Mouse (Mus musculus): ENCODE measurements around the gene Dnajb14.
"Not testable (repeated sequence)": the region's sequence is repeated elsewhere in the genome, so short reads cannot be mapped to it uniquely, and the experiment has no call there.

Dnajb14 gene

GRCm38 (mm10) chr3:137918932-137919311, 51.4 kb downstream of the Dnajb14 start:
- peak; percentile 31 for DNase-seq

- no peak for DNase-seq
These were observed 51.9 kb downstream of the Dnajb14 start for GRCm38 (mm10) chr3:137919398-137919797.

GRCm38 (mm10) chr3:137920594-137920993, 53.1 kb downstream of the Dnajb14 start:
- no peak for DNase-seq

- DNase-seq, result no peak
These were observed 59.5 kb downstream of the Dnajb14 start for GRCm38 (mm10) chr3:137927010-137927409.

- DNase-seq, result no peak
These were observed 62.5 kb downstream of the Dnajb14 start for GRCm38 (mm10) chr3:137929940-137930339.

- no peak for DNase-seq
These were observed 65.3 kb downstream of the Dnajb14 start for GRCm38 (mm10) chr3:137932748-137933147.

- no peak for DNase-seq
These were observed 66.5 kb downstream of the Dnajb14 start for GRCm38 (mm10) chr3:137933986-137934385.

GRCm38 (mm10) chr3:137935570-137936525, 68.4 kb downstream of the Dnajb14 start:
- no peak for DNase-seq

GRCm38 (mm10) chr3:137936541-137936940, 69.1 kb downstream of the Dnajb14 start:
- DNase-seq, result no peak

- DNase-seq, result peak; percentile 42
These were observed 71.1 kb downstream of the Dnajb14 start for GRCm38 (mm10) chr3:137938608-137939007.

- no peak for DNase-seq
These were observed 73.3 kb downstream of the Dnajb14 start for GRCm38 (mm10) chr3:137940757-137941156.

GRCm38 (mm10) chr3:137941555-137941954, 74.1 kb downstream of the Dnajb14 start:
- no peak for DNase-seq

- DNase-seq, result no peak
These were observed 74.7 kb downstream of the Dnajb14 start for GRCm38 (mm10) chr3:137942098-137942622.

GRCm38 (mm10) chr3:137943737-137944154, 76.3 kb downstream of the Dnajb14 start:
- no peak for DNase-seq

GRCm38 (mm10) chr3:137946827-137947226, 79.4 kb downstream of the Dnajb14 start:
- no peak for DNase-seq

GRCm38 (mm10) chr3:137947525-137947924, 80.0 kb downstream of the Dnajb14 start:
- no peak for DNase-seq

GRCm38 (mm10) chr3:137950191-137950885, 82.9 kb downstream of the Dnajb14 start:
- DNase-seq, result no peak

GRCm38 (mm10) chr3:137951302-137951701, 83.8 kb downstream of the Dnajb14 start:
- DNase-seq, result not testable (repeated sequence)

GRCm38 (mm10) chr3:137951819-137952218, 84.3 kb downstream of the Dnajb14 start:
- DNase-seq, result no peak

GRCm38 (mm10) chr3:137952225-137952913, 84.9 kb downstream of the Dnajb14 start:
- peak; percentile 70 for DNase-seq

- DNase-seq, result peak; percentile 77
These were observed 85.7 kb downstream of the Dnajb14 start for GRCm38 (mm10) chr3:137952914-137953880.
